Mouse (Mus musculus) heart, adult 2 months (tissue): ENCODE measurements around the gene Nek9.

Source experiments
- CTCF ChIP-seq: fragments of 200-600 bp; IDR thresholded peaks from 2 replicates; pipeline ENCODE4 v1.8.1; 2022; ENCODE audit warnings: antibody characterized with exemption, mild to moderate bottlenecking, moderate library complexity
- EP300 ChIP-seq: fragments of 200-500 bp; IDR thresholded peaks from 2 replicates; pipeline ENCODE4 v1.6.1; 2011; ENCODE audit warnings: low read depth, low read length, control low read depth; ENCODE audit not compliant: insufficient read depth
- POLR2A ChIP-seq: fragments of 200-500 bp; IDR thresholded peaks from 2 replicates; pipeline ENCODE4 v1.6.1; 2011; ENCODE audit warnings: mild to moderate bottlenecking, low read depth, low read length, control low read depth; ENCODE audit not compliant: insufficient read depth

GRCm38 (mm10) chr12:85305247-85305892 lies 33.8 kb downstream of the Nek9 start:
- peak; percentile 100; the same call in 1 of the 2 replicates for TF ChIP-seq CTCF
- no peak for TF ChIP-seq POLR2A
- TF ChIP-seq EP300: peak; percentile 93
